Mouse (Mus musculus): ENCODE results near the gene Dpysl5. TPM values are rescaled to one million over a fixed set of nuclear protein-coding genes. Genes with fewer than 3 reads are reported as not detected.
"Not testable (repeated sequence)": the region's sequence is repeated elsewhere in the genome, so short reads cannot be mapped to it uniquely, and the experiment has no call there.

The Dpysl5 gene
- total RNA-seq (2021), result 1 to 10 TPM in 1 of 2 experiments, under 1 TPM in 1; 0.86 to 1.1 TPM
- long read RNA-seq, experiment 1, result 0 reads
- long read RNA-seq, experiment 2, full-length matches to known transcripts, result 1 of 1 reads
- long read RNA-seq, experiment 2, partial matches to known transcripts, result 0 of 1 reads
- long read RNA-seq, experiment 2, other reads (novel, unspliced or antisense), result 0 of 1 reads

DNA sequence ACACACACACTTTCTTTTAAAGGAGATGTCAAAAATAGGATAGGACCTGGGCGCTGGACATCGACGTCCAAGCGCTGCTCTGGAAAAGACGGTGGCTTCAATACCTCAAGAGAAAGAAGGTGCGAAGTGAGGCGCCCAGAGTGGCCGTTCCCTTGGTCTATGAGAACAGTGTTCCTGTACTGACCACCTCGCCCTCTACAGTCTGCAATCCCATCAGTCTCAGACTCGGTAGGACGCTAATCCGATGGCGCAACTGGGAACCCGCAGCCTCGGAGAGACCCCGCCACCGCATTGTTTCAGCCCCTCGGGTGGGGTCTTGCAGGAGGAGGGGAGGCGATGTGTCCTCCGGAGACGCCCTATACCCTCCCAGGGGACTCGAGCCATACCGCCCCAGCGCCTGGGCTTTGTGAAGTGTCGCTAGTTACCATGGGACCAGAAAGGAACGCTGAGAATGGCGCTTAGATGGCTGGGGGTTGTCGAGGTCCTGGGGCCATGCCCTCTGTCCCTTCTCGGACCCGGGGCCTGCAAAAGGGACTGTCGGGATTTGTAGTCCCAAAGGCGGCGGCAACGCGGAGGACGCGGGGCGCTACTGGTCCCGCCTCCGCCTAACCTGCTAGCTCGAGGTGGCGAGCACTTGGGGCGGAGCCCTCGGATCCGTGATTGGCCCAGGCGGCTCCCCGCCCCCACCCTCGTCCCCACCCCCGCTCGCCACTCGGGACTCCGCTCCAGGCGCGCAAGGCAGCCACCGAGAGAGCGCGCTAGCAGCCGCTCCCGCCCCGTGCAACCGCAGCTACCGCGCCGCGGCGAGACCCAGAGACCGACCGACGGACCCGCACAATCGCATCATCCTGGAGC is at the start of gene Dpysl5:
Dpysl5 (plus strand) TSS at position 418 of the 855 bp plus-strand sequence.
- DNase-seq, result peak; percentile 83

DNA sequence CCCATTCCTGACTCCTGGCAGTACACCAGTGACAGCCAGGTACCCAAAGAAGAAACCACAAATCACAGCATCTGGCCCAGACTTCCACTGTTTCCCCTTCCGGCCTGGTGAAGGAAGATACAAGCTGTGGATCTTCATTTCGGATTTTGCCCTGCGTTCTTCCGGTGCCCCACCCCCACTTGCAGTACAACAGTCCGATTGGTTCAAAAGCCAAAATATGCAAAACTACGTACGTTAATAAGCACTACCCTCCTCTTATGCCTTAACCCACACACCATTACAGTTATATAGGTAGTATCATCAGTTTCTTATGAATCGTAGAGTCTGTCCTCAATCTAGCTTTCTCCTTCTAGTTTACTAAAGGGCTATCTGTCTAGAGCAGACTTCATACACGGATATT is 46.0 kb upstream of the Dpysl5 start:
- DNase-seq, result no peak

DNA sequence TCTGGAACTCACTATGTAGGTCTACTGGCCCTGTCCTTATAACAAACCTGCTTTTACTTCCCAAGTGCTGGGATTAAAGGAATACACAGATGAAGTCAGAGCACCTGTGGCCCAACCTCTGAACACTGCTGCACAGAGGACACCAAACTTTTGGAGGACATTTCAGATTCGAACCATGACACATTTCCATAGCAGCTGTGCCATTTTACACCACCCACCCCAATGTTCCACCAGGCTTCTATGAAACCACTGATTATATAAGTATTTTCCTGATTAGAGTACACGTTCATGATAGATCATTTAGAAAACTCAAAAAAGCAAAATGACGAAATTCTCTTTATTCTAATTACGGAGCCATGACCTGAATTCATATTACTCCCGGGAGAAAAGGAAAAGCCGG is 45.4 kb upstream of the Dpysl5 start:
- no peak for DNase-seq

DNA sequence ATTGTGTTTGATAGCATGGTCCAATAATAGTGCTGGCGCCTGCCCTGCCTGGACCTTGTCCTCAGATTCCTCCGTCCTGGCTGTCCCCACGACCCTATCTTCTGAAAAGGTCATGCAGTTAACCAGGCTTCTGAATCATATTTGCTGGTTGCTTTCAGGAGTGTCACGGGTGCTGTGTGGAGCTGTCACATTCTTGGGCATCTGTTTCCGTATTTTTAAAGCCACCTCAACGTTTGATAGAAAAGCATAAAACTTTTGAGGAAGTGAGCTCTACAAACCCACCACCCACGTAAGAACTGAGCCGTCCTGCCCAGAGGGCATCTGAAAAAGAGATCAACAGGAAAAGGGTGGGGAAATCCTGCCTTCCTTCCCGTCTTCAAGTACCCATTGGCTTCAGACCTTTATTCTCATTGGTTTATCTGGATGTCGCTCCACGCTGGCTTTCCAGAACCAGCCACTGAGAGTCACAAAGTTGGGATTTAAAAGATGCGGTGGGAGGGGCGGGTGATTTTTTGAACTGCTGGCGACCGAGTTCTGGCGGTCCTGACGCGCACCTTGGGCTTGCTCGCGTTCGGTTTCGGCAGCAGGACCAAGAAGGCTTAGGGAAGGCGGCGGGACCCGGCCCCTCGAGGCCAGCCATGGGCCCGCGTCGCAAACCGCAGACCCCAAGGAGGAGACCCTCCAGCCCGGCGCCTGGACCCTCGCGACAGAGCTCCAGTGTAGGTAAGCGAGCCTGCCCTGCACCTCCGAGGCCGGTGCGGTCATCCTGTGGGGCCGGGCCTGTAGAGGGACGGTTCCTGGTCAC is 44.8 kb upstream of the Dpysl5 start, which contains the start of gene Cenpa:
Cenpa (plus strand) TSS at position 387 of the 805 bp plus-strand sequence.
- DNase-seq, result peak; percentile 87 to 91

DNA sequence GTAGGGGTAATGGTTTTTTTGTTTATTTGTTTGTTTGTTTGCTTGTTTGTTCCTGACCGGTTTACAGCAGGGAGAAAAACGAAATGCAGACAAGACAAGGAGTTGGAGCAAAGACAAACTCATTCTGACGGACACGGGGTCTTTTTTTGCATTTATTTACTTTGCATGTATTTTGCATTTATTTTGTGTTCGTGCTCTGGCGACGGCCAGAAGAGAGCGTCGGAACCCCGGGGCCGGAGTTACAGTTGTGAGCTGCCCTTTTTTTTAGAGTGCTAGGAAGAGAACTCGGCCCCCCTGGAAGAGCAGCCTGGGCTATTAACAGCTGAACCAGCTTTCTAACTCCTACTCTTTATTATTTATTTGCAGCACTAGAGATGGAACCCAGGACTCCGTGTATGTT is 44.1 kb upstream of the Dpysl5 start:
- no peak for DNase-seq

DNA sequence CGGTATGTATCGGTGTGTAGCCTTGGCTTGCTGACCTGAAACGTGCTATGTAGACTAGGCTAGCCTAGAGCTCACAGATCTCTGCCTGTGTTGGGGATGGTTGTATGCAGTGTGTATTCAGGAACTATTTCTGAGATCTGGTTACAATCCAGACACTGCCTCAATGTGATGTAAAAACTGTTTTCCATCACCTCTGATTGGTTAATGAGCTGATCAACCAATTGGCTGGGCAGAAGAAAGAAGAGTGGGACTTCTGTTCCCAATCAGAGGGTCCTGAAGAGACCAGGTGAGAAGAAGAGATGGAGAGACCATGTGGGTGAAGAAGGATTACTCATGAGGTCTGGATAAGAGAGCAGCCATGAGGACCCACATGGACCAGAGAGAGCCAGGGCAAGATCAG is 43.7 kb upstream of the Dpysl5 start:
- no peak for DNase-seq

DNA sequence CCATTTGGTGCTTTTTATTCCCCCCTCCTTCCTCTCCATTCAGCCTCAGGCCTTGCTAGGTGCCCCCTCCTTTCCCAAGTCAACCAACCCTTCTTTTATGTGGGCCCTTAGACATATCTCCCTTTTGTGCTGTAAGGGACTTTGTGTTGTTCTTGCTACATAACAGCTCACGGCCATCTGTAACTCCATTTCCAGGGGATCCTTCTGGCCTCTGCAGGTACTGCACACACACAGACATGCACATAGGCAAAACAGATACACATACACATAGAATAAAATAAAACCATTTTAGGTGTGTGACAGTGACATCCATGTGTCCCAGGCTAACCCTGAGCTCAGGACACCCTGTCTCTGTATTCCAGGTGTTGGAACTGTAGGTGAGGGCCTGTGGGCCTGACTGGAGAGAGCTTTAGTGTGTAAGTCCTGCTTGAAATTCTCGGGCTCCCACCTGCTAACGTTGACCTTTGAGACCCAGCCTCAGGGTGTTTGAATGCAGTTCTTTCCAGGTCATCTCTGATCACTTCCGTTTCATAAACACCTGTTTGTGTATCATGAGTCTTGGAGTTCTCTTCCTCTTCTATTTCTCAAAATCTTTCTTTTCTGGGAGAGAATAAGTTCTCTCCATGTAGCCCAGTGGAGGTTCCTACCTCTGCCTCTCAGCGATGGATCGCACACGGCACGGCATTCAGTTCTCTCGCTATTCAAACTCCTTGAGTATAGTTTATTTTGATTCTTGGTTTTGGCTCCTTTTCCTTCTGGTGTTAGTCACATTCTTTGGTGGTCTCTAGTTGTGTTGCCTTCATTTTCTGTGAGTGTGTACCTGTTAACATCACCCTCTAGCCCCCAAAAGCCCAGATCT is 42.5 kb upstream of the Dpysl5 start:
- DNase-seq, result no peak

DNA sequence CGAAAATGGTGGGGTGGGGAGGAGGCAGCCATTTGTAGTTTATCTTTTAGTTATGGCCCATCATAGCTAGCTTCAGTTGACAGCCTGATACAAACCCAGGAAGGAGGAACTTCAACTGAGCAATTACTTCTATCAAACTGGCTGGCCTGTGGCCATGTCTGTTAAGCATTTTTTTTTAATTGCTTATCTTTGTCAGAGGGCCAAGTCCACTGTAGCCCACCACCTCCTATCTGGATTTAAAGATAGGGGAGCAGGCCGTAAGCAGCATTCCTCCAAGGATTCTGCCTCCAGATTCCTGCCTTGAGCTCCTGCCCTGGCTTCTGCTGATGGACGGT is 41.9 kb upstream of the Dpysl5 start:
- no peak for DNase-seq

DNA sequence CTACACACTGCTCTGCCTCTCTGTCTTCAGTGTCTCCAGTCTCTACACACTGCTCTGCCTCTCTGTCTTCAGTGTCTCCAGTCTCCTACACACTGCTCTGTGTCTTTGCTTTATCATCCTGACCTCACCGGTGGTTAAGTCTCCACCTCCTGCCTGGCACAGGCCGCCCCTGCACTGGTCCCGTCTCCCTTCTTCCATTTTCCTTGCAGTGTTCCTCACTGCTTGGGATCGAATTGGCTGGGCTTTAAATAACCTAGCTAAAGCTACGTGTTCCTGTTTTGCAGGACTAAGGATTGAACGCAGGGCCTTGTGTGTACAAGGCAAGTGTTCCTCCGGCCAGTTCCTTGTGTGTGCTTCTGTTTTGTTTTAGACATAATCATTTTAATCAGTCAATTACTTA is 41.3 kb upstream of the Dpysl5 start:
- no peak for DNase-seq

DNA sequence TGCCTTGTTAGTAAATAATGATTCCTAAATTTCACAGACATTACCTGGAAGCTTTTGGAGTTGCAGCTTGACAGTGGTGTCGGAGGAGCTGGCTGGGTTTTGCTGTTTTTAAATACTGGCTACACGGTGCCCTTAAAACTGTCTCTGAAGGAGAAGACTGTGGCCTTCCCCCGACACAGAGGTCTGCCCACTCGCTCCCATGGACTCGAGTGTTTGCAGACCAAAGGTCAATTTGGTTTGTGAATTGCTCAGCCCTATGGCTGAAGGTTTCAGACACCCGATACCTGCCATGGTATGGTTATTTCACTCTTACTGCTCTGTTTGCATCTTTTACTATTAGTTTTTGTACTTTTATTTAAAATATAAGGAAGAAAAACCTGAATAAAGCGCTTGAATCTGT is 37.4 kb upstream of the Dpysl5 start:
- no peak for DNase-seq

DNA sequence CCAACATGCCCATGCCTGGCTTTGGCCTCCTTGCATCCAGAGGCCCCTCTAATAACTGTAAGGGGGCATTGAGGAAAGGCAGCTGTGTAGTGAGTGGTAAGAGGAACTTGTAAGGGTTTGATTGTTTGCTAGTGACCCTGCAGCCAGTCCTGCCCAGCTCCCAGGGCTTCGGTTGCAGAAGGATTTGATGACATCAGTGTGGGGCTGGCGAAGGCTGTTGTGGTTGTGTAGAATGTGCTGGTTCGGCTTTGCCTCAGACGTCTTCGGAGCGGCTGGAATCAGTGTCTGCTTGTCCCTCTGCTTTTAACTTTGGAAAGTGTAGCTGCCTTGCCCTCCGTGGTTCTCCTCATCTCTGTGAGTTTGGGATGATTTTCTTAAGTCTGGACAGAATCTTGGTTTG is 34.6 kb upstream of the Dpysl5 start:
- no peak for DNase-seq

DNA sequence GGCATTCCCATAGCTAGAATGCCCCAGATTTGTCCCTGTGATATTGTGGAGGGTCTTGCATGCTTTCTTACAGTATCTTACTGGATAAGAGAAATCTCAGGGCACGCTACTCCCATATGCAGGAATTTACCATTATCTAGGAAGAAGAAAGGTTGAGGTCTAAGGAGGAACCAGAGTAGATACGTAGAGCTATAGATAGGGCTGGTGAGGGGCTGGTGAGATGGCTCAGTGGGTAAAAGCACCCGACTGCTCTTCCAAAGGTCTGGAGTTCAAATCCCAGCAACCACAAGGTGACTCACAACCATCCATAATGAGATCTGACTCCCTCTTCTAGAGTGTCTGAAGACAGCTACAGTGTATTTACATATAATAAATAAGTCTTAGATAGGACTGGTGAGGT is 33.3 kb upstream of the Dpysl5 start:
- not testable (repeated sequence) for DNase-seq

DNA sequence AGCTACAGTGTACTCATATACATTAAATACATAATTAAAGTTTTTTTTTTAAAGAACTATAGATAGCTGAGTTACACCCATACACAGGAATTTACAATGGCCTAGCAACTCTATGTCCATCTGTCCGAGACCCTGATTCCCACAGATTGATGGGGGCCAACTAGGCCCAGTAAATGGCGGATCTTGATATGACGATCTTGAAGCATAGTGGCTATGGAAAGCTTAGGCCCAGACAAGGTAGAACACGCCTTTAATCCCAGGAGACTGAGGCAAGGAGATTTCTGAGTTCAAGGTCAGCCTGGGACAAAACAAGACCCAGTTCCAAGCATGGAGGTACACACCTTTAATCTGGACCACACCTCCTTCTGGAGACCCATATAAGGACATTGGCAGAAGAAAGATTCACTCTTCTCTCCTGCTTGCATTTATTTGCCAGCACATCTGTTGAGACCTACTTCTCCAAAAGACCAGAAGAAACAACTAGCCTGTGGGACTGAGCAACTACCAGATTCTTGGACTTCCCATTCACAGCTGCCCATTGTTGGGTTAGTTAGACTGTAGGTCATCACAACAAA is 32.6 kb upstream of the Dpysl5 start:
- DNase-seq, result no peak

DNA sequence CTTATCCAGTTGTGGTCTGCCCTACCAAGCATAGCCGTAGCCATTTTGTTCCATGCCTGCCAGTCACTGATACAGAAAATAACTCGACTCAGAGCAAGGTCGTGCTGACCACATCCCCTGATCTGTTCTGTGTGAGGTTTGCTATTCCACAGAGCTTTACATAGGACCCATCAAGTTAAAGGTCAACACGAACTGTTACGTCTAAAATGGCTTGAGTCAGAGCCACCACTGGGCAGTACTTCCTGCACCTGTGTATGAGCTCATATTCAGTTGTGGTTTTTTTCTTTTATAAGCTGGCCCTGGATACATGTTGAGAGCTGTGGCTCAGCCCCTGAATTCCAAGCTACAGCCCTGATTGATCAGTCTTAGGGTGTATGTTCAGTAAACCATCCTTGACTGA is 31.8 kb upstream of the Dpysl5 start:
- DNase-seq, result no peak

DNA sequence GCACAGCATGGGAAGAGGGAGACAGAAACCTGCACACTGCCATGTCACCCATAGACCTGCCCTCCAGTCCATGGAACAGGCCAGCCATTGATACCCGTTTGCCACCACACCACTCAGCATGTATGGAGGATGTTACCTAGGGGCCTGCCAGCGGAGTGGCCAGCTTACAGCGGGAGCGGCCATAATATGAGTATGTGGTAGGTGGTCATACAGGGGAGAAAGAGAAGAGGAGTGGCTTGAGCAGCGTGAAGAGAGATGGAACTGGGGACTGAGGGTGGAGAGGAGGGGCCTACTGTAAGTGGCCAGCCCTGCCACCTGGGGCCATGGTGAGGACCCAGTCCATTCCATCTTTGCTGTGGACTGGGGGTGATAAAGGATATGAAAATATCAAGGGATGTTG is 29.4 kb upstream of the Dpysl5 start:
- DNase-seq, result no peak

DNA sequence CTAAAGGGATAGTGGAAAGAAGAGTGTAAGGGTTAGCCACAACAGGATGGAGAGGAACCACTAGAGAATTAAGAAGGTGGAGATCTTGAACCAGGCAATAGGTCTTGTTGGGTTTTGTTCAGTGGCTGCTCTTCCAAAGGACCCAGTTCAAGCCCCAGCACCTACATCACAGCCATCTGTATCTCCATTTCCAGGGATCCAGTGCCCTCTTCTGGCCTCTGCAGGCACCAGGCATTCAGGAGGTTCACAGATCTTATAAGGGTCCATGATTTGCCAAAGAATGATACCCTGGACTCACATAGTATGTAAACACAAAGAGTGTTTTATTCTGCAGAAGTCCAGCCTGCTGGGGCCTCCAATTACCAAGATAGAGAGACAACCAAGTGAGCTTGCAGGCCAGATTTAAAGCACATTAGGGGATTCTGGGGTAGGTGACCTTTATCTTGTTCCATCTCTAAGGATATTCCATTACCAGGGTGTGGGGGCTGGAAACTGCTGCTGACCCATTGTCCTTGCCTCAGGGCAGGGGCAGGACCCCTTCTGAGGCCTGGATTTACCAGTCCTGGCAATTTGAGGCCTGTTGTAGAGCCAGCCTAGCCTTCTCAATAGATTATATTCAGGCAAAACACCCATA is 28.3 kb upstream of the Dpysl5 start:
- DNase-seq, result peak; percentile 22 to 31

DNA sequence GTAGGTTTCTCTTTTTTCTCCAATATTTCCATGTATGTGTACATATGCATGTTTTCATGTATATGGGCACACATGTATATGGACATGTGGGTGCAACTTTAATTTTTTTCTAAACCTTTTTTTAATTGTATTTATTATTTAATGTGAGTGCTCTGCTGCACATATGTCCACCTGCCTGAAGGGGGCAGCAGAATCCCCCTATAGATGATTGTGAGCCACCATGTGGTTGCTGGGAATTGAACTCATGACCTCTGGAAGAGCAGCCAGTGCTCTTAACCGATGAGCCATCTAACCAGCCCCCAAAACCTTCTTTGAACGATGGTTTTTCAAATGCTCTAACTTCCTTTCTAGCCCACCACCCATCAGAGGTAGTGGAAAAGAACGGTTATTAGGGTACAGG is 27.4 kb upstream of the Dpysl5 start:
- DNase-seq, result no peak

DNA sequence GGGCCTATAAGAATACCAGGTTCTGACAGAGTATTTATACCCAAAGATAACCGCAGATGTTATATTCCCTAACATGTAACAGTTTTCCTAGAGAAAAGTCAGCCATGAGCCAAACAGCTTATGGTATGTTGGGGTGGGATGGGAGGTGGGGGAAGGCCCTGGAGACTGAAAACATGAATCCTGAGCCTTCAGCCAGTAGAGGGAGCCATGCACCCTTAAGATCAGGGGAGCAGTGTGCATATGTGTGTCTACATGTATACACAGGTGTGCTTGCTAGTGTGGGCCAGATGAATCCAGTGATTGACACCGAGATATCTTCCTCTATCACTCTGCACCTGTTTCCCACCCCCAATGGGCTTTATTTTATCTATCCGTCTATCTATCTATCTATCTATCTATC is 24.6 kb upstream of the Dpysl5 start:
- peak in 1 of 2 experiments; percentile 9 for DNase-seq

DNA sequence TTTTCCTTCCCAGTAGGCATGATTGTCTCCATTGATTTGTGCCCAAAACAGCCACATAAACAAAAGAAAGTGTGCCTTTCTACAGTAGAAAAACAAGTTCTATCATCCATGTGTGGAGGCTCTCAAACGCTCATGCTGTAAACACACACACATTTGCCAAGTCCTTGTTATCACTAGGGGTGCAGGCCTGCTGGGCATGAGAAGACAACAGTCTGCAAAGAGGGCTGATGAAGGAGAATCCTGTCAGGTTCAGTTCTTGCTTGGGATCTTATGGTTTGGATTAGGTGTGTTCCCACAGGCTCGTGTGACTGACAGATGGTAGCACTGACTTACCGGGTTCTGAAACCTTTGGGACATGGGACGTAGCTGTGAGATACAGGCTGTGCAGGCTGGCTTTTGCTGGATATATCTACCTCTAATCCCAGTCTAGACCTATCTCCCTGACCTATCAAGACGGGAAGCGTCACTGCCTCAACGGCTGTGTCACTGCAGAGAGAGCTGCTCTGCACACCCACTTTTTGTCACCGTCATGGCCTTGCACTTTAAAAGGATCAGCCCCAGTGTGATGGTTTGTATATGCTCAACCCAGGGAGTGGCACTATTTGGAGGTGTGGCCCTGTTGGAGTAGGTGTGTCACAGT is 10.9 kb upstream of the Dpysl5 start:
- DNase-seq, result no peak

DNA sequence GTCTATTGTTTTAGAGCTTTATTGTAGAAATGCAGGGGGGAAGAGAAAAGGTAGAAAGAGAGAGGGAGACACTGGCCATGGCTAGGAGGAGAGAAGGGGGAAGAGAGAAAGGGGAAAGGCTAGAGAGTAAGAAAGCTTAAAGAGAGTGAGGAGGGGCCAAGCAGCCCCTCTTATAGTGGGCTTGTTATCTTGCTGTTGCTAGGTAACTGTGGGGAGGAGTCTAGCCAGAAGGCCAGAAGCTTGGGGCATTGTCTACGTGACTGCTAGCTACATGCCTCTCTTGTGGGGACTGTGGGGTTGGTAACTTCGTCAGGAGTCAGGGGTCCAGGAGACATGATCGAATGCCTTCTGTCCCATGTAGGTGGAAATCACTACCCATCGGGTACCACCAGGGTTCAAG is 10.0 kb upstream of the Dpysl5 start:
- not testable (repeated sequence) for DNase-seq

DNA sequence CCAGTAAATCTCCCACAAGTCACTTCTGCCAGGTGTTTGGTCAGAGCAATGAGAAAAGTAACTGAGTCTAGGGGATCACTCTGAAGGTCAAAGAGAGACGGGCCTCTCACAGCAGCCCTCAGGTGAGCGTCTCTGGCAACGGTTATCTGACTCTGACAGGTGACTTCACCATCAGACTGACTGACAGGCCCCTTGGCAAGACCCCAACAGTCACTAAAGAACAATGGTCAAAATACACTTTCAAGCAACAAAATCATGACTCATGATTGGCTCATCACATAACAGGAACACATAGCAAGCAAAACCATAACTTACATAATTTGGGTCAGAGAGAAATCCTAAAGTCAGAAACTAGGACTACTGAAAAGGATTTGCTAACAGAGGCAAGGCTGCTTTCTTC is 9.5 kb upstream of the Dpysl5 start:
- no peak for DNase-seq

Data from adrenal gland, postnatal 36 days (tissue).